Mouse (Mus musculus): Measurements from ENCODE around the gene Dnajc4.

Dnajc4 gene

DNA sequence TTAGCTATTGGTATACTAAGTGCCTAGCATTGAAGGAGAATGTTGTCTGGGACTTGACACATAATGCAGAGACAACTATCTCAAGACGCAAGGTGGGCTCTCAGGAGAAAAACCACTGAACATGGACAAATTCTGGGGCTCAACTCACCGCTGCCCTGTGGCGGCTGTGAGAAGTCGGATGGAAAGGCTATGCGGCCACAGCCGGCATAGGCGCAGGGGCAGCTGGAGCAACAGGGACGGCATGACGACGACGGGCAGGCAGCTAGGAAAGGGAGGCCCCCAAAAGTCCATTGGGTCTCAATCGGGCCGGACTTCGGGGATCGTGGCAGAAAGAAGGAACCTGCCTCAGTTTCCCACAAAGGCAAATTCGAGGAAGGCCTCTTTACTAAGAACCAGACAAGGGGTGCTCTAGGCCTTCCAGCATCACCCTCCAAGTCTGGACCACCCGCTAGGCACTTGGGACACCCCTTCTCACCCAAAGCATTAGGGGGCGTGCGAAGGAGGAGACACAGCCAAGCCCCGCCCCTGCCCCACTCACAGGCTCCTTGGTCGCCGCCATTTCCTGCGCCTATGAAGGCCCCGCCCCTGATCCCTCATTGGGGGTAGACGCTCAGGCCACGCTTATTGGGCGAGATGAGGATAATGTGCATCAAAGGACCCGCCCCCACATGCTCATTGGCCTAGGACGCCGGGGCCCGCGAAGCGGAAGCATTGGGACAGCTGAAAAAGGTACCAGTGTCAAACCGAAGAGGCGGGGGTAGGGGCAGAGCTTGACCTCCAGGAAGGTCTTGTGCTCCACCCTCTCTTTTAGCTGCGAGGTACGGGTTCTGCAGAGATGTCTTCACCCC, at the start of gene Dnajc4:
TSS of gene Dnajc4 (minus strand) at position 562 of the 848 bp plus-strand sequence.
- in situ Hi-C loops (cut with MboI; ENCODE audit: low pct_unique_long_range_greater_than_20kb in 1 of 2, low sequenced_read_pairs in 2 of 2, unreplicated experiment in 1 of 2), result no loop called here

DNA sequence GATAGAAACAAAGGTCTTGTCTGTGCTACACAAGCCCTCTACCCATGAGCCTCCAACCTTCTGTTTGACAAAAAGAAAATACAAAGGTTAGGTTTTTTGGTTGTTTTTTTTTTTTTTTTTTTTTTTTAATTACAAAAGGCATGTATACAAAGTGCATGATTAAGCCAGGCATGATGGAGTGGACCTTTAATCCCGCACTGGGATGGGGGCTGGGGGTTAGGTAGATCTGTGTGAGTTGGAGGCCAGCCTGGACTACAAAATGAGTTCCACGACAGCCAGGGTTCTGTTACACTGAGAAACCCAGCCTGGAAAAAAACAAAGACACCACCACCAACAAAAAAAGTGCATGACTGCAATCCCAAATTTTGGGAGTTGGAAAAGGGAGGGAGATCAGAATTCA, 48.8 kb upstream of the Dnajc4 start:
- in situ Hi-C loops (cut with MboI; ENCODE audit: low pct_unique_long_range_greater_than_20kb in 1 of 2, low sequenced_read_pairs in 2 of 2, unreplicated experiment in 1 of 2), result no loop called here

DNA sequence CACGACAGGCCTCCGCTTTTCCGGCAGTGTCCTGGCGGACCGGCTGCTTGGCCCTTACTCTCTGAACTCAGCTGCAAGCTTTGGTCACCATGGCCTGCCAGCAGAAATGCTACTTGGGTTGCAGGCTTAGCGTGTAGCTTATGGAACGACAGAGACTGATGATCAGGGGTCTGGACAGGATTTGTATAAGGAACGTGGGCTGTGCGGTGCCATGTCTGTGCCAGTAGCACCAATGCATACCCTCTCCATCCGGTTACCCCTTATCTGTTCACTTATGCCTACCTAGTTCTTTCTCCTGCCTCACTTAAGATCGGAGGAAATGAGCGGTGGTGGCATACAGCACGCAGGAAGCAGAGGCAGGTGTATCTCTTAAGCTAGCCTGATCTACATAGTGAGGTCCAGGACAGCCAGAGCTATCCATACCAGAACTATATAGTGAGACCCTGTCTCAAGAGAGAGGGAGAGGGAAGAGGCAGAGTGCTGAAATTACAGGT, 48.3 kb upstream of the Dnajc4 start:
- in situ Hi-C loops (cut with MboI; ENCODE audit: low pct_unique_long_range_greater_than_20kb in 1 of 2, low sequenced_read_pairs in 2 of 2, unreplicated experiment in 1 of 2), result no loop called here

DNA sequence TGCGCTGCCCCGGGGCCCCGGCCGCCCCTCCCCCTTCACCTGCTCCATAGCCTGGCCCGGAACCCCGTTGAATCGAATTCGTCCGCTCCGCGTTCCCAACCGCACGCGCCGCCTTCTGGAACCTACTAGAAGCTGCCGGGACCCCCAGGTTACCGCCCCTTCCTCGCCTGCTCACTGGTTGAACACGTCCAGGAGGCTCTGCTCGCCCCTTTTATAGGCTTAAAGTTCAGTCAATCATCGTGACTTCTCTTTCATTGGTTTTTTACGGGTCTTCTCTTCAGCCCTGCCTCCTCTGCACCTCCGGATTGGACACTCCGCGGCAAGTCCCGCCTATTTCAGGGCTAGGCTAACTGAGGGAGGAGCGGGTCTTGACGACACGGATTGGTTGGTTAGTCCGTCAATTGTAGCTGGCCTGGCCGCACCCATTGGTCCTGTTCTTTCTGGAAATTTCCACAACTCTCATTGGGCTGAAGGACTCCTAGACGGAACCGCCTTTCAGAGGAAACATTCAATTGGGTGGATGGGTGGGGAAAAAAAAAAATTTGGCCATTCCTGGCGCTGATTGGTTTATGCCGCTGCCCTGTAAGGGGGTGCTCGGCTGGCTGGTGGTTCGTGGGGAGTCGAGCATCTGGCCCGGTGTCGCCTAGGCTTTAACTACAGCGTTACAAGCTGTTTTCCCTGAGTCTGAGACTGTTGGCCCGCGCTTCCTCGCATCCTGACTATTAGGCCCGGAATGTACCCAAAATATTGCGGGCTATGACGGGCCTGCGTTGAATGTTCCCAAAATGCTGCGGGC, 47.7 kb upstream of the Dnajc4 start, which contains the start of gene Stip1:
TSS of gene Stip1 (minus strand) at position 127 of the 796 bp plus-strand sequence.
- in situ Hi-C loops (cut with MboI; ENCODE audit: low pct_unique_long_range_greater_than_20kb in 1 of 2, low sequenced_read_pairs in 2 of 2, unreplicated experiment in 1 of 2), result no loop called here

DNA sequence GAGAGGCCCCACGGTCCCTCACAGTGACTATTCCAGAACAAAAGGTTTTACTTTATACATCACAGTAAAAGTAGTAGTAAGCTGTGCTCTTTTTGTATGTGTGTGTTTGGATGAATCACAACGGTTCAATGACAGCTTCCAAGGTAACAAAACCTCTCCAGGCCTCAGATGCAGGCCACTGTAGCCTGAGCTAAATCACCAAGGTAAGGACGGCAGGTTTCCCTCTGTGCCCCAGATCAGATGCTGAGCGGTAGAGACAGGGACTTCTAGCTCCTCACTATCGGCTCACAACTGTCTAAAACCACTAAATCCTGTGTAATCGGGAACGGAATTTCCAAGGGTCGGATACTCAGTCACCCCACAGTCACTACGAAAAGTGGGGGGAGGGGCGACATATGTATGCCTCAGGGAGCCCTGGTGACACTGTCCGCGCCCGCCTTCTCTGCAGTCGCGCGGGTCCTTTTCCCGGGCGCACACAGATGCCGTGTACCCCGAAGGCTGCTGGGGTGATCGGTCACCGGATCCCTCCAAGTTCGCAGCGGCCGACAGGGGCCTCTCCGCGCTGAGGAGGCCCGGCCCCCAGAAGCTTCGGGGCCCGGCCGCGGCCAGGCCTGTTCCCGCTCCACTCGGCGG, 46.8 kb upstream of the Dnajc4 start:
- in situ Hi-C loops (cut with MboI; ENCODE audit: low pct_unique_long_range_greater_than_20kb in 1 of 2, low sequenced_read_pairs in 2 of 2, unreplicated experiment in 1 of 2), result no loop called here

DNA sequence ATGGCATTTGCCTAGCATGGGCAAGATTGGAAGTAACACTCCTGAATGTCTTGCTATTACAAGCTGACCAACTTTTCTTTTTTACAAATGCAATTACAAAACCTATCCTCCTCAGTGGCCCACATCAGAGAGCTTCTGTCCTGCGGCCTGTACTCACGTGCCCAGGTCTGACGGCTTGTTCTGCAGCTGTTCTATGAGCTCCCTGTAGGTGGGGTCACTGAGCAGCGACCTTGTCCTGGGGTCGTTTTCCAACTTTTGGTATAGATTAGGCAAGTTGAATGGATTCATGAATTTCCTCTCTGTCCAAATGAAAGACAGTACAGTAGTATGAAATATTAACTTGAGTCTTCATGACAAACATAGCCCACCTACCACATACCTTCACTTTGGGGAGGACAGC, 41.6 kb upstream of the Dnajc4 start:
- in situ Hi-C loops (cut with MboI; ENCODE audit: low pct_unique_long_range_greater_than_20kb in 1 of 2, low sequenced_read_pairs in 2 of 2, unreplicated experiment in 1 of 2), result no loop called here

DNA sequence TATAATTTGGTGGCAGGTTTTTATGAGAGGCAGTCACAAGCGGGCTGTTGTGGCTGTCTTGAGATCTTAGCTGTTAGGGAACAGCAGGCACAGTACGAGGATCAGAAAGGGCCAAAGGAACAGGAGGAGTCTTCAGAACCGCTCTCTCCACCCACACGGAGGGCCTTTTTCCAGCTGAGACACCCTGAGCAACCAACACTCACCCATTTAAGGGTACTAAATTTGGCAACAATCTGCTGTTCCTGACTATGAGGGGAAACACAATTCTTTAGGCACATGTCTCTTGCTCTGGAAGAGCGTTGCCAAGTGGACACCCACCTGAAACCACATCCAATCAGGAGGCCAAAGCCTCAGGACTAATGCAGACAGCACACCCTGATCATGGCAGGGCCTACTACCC, 37.2 kb upstream of the Dnajc4 start:
- in situ Hi-C loops (cut with MboI; ENCODE audit: low pct_unique_long_range_greater_than_20kb in 1 of 2, low sequenced_read_pairs in 2 of 2, unreplicated experiment in 1 of 2), result no loop called here

DNA sequence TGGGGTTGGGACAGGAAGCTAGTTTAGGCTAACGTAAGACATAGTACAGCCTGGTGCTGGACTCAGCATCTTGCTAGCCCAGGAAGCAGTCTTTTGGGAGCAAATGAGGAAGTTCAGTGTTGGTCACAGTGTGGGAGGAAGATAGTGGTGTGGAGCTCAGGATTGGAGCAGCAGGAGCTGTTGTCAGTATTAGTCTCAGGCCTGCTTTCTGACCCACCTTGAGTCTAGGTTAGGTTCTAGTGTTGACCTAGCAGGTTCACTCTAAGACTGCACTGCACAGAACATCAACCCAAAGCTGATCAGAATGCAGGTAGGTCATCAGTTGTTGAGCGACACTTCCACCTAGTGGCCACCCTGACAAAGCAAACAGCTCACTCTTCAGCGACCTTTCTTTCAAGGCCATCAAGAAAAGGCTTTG, 27.9 kb upstream of the Dnajc4 start:
- in situ Hi-C loops (cut with MboI; ENCODE audit: low pct_unique_long_range_greater_than_20kb in 1 of 2, low sequenced_read_pairs in 2 of 2, unreplicated experiment in 1 of 2), result no loop called here

DNA sequence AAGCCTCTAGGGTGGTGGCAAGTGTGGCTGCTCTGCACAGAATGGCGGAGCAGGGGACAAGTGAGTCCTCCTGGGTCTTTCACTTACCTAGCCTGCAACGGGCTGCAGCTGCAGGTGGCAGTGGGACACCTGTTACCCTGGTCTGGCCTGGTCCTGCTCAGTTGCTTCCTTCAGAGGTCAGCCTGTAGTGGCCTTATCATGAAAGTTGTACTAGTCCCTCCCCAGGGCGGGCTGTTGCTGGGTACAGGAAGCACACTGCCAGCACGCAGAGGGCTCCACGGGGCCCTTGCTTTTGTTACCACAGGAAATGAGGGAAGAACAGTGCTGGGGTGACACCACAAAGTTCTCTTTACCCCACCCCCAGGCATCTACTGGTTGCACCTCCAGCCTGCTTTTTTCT, 26.8 kb upstream of the Dnajc4 start, which contains the start of gene Fermt3:
TSS of gene Fermt3 (minus strand) at position 279 of the 400 bp plus-strand sequence.
- in situ Hi-C loops (cut with MboI; ENCODE audit: low pct_unique_long_range_greater_than_20kb in 1 of 2, low sequenced_read_pairs in 2 of 2, unreplicated experiment in 1 of 2), result no loop called here

DNA sequence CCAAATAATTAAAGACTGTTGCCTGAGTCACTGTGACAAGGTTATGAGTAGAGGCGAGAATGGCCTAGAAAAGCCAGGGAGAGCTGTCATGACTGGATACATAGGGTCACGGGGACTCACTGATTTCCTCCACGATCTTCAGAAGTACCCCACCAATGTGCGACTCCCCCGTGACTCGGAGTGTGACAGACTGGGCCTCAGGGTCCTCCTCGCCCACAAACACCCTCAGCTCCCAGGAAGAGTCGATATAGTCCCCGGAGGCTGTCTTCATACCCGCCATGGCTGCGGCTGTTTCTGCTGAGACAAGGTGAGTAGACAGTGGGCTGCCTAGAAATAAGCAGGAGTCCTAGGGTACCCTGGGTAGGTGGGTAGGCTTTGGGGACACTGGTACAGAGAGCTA, 26.2 kb upstream of the Dnajc4 start:
- in situ Hi-C loops (cut with MboI; ENCODE audit: low pct_unique_long_range_greater_than_20kb in 1 of 2, low sequenced_read_pairs in 2 of 2, unreplicated experiment in 1 of 2), result no loop called here

DNA sequence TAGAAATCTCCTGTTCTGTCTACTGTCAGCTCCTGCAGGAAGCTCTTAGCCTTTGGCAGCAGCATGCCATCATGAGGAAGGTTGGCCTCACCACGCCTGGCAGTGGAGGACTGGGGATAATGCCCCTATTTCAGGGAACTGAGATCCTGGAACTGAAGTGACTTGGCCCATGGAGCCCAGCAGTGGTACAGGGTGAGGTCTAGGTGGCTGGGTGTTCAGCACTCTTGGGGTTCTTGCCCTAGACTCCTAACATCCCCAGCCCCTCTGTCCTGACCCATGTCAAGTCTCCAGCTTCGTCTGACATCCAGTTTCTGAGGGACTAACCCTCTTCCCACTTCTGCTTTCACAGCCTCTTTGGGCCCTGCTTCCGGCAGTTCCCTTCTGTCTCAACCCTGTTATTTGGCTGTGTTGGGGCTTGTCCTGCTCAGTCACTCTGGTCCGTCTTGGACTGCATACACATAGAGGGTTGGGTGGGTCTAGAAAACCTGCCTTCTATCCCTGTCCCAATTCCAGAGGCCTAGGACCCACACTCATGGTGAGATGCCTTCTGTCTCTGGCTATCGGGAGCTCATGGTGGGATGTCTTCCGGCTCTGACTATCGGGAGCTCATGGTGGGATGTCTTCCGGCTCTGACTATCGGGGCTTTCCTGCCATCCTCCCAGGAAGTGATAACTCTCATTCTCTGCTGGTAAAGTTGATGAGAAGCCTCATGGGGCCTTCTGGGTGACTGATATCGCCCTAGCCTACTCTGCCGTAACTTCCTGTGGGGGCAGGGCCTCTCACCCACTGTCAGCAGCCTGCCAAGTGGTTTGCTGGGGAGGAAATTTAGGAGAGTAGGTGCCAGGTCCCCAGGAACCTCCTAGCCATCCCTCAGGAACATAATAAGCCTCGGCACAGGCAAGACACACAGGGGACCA, 25.4 kb upstream of the Dnajc4 start:
- in situ Hi-C loops (cut with MboI; ENCODE audit: low pct_unique_long_range_greater_than_20kb in 1 of 2, low sequenced_read_pairs in 2 of 2, unreplicated experiment in 1 of 2), result no loop called here

DNA sequence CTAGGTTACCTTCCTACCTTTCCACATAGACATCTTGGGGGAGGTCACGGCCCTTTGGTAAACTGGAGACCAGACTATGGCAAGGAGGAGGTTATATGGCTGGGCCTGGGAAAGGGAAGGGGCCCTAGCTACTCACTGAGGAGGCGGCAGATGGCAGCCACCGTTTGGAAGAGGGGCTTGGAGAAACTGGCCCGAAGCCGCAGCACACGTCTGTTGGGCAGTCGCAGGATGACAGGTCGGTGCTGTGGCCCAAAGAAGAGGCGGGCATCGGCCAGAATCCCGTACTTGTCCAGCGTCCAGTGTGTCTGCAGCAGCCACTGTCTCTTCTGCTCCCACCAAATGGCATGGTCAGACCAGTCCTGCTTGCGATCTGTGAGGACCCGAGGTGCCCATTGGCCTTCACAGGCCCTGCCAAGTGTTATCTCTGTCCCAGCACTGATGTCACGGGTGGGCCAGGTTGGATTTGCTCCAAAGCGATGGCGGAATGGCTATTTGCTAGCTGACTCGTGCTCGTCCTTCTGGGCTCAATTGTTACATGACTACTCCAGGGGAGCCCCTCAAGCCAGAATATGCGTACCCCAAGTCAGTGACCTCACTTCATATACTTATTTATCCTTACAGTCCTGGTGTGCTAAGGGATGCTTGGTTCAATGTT, 22.2 kb upstream of the Dnajc4 start:
- in situ Hi-C loops (cut with MboI; ENCODE audit: low pct_unique_long_range_greater_than_20kb in 1 of 2, low sequenced_read_pairs in 2 of 2, unreplicated experiment in 1 of 2), result no loop called here

DNA sequence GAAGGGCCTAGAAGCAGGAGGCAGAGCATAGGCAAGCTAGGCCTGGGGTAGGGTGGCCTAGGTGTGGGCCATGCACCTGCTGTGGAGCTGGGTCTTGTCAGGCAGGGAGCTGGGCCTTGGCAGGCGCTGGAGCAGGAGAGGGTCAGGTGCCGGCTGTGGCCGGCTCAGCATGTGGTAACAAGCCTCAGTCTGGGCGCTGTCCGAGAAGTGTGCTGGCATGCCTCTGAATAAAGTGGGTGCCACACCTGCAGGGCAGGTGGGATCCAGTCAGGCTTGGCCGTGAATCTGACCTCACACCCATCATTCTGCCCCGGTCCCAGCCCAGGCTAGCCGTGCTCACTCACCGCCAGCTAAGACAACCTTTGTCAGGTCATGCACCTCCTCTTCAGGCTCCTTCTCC, 21.6 kb upstream of the Dnajc4 start:
- in situ Hi-C loops (cut with MboI; ENCODE audit: low pct_unique_long_range_greater_than_20kb in 1 of 2, low sequenced_read_pairs in 2 of 2, unreplicated experiment in 1 of 2), result no loop called here

DNA sequence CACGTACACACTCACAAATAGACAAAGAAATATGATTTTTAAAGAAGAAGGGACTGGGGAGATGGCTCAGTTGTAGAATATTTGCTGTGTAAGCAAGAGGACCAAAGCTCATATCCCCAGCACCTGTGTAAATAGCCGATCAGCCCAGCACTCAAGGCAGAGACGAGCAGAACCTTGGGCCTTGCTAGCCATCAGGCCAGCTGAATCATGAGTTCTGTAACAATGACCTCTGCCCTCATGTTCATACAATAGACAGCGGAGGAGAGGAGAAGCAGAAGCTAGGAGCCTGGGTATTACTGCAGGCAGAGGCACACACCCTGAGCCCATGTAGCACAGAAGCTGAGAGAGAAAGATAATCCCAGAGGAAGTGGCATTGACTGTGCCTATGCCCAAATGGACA, 20.1 kb upstream of the Dnajc4 start:
- in situ Hi-C loops (cut with MboI; ENCODE audit: low pct_unique_long_range_greater_than_20kb in 1 of 2, low sequenced_read_pairs in 2 of 2, unreplicated experiment in 1 of 2), result no loop called here

DNA sequence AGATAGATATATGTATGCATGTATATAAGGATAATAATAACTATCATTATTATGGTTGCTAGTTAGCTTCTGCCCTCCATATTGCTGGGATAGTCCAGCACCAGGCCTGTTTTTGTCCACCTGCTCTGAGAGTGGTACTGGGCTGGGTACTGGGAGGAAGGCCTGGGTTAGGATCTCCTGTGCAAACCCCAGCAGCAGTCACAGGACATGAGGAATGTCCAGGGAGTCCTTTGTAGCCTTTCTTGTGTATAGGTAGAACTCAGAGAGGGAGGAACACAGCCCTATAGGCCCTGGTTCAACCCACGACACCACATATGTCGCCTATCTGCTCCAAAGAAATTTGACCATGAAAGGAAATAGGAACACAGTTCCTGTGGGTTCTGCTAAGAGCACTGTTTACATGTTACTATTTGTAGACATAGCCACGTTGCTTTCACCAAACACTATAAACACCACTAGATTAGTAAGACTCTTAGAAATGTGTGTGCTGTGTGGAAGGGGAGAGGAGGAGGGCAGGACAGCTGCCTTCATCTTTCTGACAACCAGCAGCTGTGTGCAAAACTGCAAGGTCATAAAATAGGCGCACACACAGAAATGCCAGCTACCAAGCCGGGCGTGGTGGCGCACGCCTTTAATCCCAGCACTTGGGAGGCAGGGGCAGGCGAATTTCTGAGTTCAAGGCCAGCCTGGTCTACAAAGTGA, 14.7 kb upstream of the Dnajc4 start:
- in situ Hi-C loops (cut with MboI; ENCODE audit: low pct_unique_long_range_greater_than_20kb in 1 of 2, low sequenced_read_pairs in 2 of 2, unreplicated experiment in 1 of 2), result no loop called here

DNA sequence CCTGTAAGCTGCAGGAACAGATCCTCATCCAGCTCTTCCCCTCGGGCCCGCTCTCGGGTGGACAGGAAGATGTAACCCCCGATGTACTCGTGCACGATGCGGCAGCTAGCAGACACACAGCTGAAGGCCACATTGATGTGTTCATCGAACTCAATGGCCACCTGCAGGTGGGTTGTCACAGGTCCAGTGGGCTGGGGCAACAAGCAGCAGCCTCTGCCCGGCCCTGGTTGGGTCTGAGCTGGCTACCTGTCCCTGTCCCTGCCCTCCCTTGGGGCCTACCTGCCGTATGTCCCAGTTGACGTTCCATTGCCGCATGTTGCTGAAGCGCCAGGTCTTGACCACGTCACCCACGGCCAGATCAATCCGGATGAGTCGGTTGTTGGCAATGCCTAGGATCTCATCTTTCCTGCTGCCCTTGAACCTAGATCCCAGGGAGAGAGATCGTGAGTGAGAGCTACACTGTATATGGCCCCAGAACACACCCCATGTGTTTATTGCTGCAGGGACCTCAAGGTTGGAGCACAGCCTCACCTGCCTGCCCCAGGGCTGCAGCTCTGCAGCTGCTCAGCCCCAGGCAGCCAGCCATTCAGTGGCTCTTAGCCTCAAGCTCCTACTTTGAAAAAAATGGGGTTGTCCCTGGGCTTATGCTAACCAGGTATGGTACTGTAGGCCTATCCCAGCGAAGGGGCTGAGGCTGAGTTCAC, 7.1 kb upstream of the Dnajc4 start:
- in situ Hi-C loops (cut with MboI; ENCODE audit: low pct_unique_long_range_greater_than_20kb in 1 of 2, low sequenced_read_pairs in 2 of 2, unreplicated experiment in 1 of 2), result no loop called here

All from mouse embryonic stem cell (cell line).